11 mouse cellular contexts compared by ENCODE assay signal in the genomic region with DNA sequence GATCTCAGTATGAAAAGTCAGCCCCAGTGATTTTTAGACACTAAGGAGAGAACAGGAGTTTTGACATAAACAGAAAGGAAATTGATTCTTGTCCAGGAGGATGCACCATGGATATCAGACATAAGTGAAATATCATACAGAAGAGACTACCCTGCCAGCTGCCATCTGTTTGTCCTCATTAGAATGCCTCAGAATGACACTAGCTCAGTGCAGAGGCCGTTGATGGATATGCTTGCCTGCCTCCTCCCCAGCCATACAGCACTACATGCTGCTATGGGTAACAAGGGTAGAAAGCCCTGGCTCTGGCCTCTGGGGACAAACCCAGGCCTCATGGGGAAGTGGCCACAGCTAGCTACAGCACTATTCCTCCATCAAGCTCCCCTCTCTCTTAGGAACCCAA.
A peak's percentile ranks its signal among the peaks of the same experiment; 100 is the strongest.
DNase-seq lines count a peak whose midpoint lies in the region; ATAC-seq and TF ChIP-seq lines count a peak whose summit lies in the region.
"Had no signal": no experiment of that assay in that cellular context is flagged by ENCODE, and none has a peak within 500 bp of the region (broad histone marks: within the 10 kb centered on the region; RNA-seq: fewer than 3 reads in every experiment).

No protein-coding gene starts in this region.

- DNase-seq in layer of hippocampus, adult 9-11 months: peak; percentile 16
- no peak for DNase-seq in layer of hippocampus, postnatal 14 days (ENCODE audit: low spot score in 2 of 2)
- DNase-seq in midbrain, postnatal 0 days (ENCODE audit: low spot score): peak; percentile 35
- DNase-seq in kidney, postnatal 10 days: no peak
- DNase-seq in embryo, embryonic 10 days (ENCODE audit: low spot score): no peak
- DNase-seq: cerebellum, postnatal 25 days; gastrocnemius, postnatal 14 days; kidney, adult 18-20 months; lung, adult 2 months had no signal

- no peaks in the 10 kb centered on the region for H3K9me3 ChIP-seq in hindbrain, embryonic 15.5 days
- H3K9me3 ChIP-seq in midbrain, postnatal 0 days (ENCODE audit: low read length): no peaks in the 10 kb centered on the region

- 32% methylated on average over 1 of the region's 1 CpGs for WGBS in hindbrain, embryonic 15.5 days
- WGBS in midbrain, postnatal 0 days: 27% methylated on average over 1 of the region's 1 CpGs

- H3K27me3 ChIP-seq in hindbrain, embryonic 15.5 days: no peaks in the 10 kb centered on the region
- H3K27me3 ChIP-seq in midbrain, postnatal 0 days (ENCODE audit: insufficient read depth, low read length): no peaks in the 10 kb centered on the region

- H3K4me1 ChIP-seq in hindbrain, embryonic 15.5 days (replicated peaks): no peaks in the 10 kb centered on the region
- no peaks in the 10 kb centered on the region for H3K4me1 ChIP-seq in midbrain, postnatal 0 days (ENCODE audit: insufficient read depth, low read length)

- H3K9ac ChIP-seq in hindbrain, embryonic 15.5 days: no peak overlapping the region
- no peak overlapping the region for H3K9ac ChIP-seq in midbrain, postnatal 0 days (replicated peaks; ENCODE audit: low read length, poor library complexity, severe bottlenecking)

- H3K4me3 ChIP-seq in hindbrain, embryonic 15.5 days: no peak overlapping the region
- no peak overlapping the region for H3K4me3 ChIP-seq in midbrain, postnatal 0 days (ENCODE audit: low read depth, low read length)

- H3K27ac ChIP-seq in hindbrain, embryonic 15.5 days (replicated peaks): no peak overlapping the region
- H3K27ac ChIP-seq in midbrain, postnatal 0 days (ENCODE audit: low read depth, low read length): no peak overlapping the region

- H3K36me3 ChIP-seq in hindbrain, embryonic 15.5 days: no peaks in the 10 kb centered on the region
- no peaks in the 10 kb centered on the region for H3K36me3 ChIP-seq in midbrain, postnatal 0 days (ENCODE audit: insufficient read depth, low read length)

- H3K4me2 ChIP-seq in hindbrain, embryonic 15.5 days: no peak overlapping the region
- no peak overlapping the region for H3K4me2 ChIP-seq in midbrain, postnatal 0 days (ENCODE audit: low read depth, low read length, poor library complexity, severe bottlenecking)

- TF ChIP-seq CTCF in midbrain, postnatal 0 days (IDR thresholded peaks at IDR 0.05): no peak

- peak; percentile 94 for ATAC-seq in frontal cortex, adult (ENCODE audit: low TSS enrichment)
- peak; percentile 59; the same call in 1 of the 2 replicates for ATAC-seq in hindbrain, embryonic 15.5 days (ENCODE audit: low FRiP score, low read depth)
- ATAC-seq in midbrain, postnatal 0 days (ENCODE audit: low FRiP score): peak; percentile 54; the same call in 1 of the 2 replicates

Comparison
In these comparisons a context has a peak if more than half of its experiments do, and no peak if none do; other contexts are left out.
1. DNase-seq: peak in layer of hippocampus, adult 9-11 months (single experiment) and midbrain, postnatal 0 days (single experiment); none in layer of hippocampus, postnatal 14 days (0 of 2), kidney, postnatal 10 days (single experiment) and embryo, embryonic 10 days (single experiment).
2. Peak in every context shown above with its lines, with median percentiles within 50 percentile points of each other: ATAC-seq.